Mouse (Mus musculus): ENCODE data around the gene Kcnk4. TPM values are rescaled to one million over a fixed set of nuclear protein-coding genes. Genes with fewer than 3 reads are reported as not detected.

Gene Kcnk4
- polyA plus RNA-seq, 2 experiments: 1.1 TPM

DNA sequence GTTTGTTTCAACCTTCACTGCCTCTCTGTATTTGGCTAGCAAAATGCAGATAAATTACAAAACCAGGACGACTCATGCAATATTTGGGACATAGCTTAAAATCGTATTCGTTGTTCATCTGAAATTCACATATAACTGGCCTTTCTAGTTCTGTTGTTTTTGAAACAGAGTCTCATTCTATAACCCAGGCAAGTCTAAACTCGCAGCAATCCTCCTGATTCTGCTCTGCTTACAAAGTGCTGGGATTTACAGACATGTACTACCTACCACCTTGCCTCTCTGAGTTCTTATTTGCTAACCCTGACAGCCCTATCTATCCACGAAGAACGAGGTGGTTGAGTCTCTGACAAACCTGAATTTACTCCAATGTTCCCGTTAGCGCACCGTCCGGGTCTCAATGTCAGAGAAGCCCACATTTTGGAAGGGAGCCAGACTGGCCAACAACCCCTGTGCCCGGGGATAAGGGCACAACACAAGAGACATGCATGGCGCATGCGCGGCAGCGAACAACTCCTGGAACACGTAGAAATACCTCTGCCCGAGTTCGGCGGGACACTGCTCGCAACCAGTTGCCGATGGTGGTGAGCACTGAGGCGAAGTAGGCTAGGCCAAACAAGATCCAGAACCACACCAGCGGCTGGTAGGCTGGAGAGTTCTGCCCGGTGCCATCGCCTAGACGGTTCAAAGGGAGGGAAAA is 7.6 kb downstream of the Kcnk4 start:
- no peak for TF ChIP-seq POLR2A (IDR thresholded peaks at IDR 0.05; ENCODE audit: borderline replicate concordance, extremely low read depth, insufficient read depth, insufficient read length)
- Histone ChIP-seq H3K4me3 (replicated peaks; ENCODE audit: low read length) (peak overlapping the region; percentile 22), H3K4me2 (replicated peaks; ENCODE audit: low read depth, low read length, severe bottlenecking) (peak overlapping the region; percentile 41), H3K4me1 (ENCODE audit: control insufficient read depth, insufficient read depth, low read length) (0 out of 2 replicates have a peak, but pooled peaks cover 7% of the 10 kb centered on the region), H3K9me3 (ENCODE audit: control insufficient read depth, low read length) (no peaks in the 10 kb centered on the region), H3K9ac (ENCODE audit: low read depth, low read length, severe bottlenecking) (0 out of 2 replicates have a peak overlapping the region, but pooled peaks have one; percentile 7), H3K27me3 (ENCODE audit: control insufficient read depth, insufficient read depth, low read length) (peaks cover 82% of the 10 kb centered on the region), H3K36me3 (ENCODE audit: control insufficient read depth, insufficient read depth, low read length) (no peaks in the 10 kb centered on the region), H3K27ac (replicated peaks; ENCODE audit: low read depth, low read length) (no peak overlapping the region)
- ATAC-seq (ENCODE audit: low FRiP score, low read depth) (no peak), DNase-seq (ENCODE audit: low spot score) (peak; percentile 49)
- 14% methylated on average over 26 of the region's 26 CpGs for WGBS

DNA sequence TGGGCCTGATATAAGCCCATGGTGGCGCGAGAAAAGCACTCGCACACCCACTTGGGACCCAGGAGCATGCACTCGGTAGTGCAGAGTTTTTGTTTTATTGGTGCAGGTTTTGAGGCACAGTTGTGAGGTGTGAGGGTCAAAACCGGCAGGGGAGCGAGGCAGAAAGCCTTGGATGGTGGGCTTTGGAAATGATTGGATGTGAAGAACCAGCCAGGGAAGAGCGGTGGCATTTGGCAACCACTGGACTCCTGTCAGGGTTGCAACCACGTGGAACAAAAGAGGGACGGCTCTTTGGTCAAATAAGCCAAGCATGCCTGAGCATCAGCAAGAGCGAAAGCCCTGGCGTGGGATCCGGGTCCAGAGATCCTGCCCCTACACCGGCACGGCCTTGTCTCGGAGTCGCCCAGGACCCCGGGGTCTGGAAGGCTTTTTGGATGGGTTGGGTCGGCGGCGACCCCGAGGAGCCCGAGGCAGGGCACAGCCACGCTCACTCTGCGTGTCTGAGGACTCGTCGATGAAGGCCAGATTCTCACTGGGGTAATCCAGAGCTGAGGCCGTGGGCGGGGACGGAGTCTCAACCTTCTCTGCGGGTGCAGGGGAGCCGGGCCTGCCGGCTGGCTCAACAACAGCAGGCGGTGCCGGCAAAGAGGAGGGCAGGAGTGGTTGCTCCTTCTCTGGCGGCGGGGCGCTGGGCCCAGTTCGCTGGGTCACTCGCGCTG is 8.5 kb downstream of the Kcnk4 start:
- H3K36me3 ChIP-seq (ENCODE audit: control insufficient read depth, insufficient read depth, low read length): no peaks in the 10 kb centered on the region
- peaks cover 11% of the 10 kb centered on the region; the same call in 1 of the 2 replicates for H3K4me1 ChIP-seq (ENCODE audit: control insufficient read depth, insufficient read depth, low read length)
- H3K9me3 ChIP-seq (ENCODE audit: control insufficient read depth, low read length): no peaks in the 10 kb centered on the region
- no peak for ATAC-seq (ENCODE audit: low FRiP score, low read depth)
- WGBS: 8% methylated on average over 38 of the region's 40 CpGs
- no peak for DNase-seq (ENCODE audit: low spot score)
- H3K4me3 ChIP-seq (replicated peaks; ENCODE audit: low read length): peak overlapping the region; percentile 22; the same call in 1 of the 2 replicates
- 0 out of 2 replicates have a peak overlapping the region, but pooled peaks have one; percentile 7 for H3K9ac ChIP-seq (ENCODE audit: low read depth, low read length, severe bottlenecking)
- peaks cover 74% of the 10 kb centered on the region for H3K27me3 ChIP-seq (ENCODE audit: control insufficient read depth, insufficient read depth, low read length)
- no peak for TF ChIP-seq POLR2A (IDR thresholded peaks at IDR 0.05; ENCODE audit: borderline replicate concordance, extremely low read depth, insufficient read depth, insufficient read length)
- H3K4me2 ChIP-seq (replicated peaks; ENCODE audit: low read depth, low read length, severe bottlenecking): peak overlapping the region; percentile 36; the same call in 1 of the 2 replicates
- no peak overlapping the region for H3K27ac ChIP-seq (replicated peaks; ENCODE audit: low read depth, low read length)

DNA sequence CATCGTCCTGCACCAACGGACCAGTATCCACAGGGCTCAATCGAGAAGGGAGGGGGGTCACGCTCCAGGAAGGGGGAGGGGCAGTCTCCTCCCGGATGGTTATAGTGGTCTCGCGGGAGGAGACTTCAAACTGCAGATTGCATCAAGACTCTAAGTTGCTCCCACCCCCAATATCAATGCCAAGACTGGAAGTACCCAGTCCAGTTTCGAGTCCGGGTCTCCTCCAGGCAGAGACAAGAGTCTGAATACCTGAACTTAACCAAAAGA is 9.1 kb downstream of the Kcnk4 start, which contains the start of gene Catsperz:
TSS of gene Catsperz (minus strand) at position 74 of the 267 bp plus-strand sequence.
- WGBS: 6% methylated on average over 9 of the region's 9 CpGs
- H3K4me3 ChIP-seq (replicated peaks; ENCODE audit: low read length): peak within 1 kb of the TSS; percentile 22
- ATAC-seq (ENCODE audit: low FRiP score, low read depth): no peak
- H3K4me2 ChIP-seq (replicated peaks; ENCODE audit: low read depth, low read length, severe bottlenecking): peak within 1 kb of the TSS; percentile 36
- H3K27me3 ChIP-seq (ENCODE audit: control insufficient read depth, insufficient read depth, low read length): peaks cover 69% of the 10 kb centered on the region
- H3K9ac ChIP-seq (ENCODE audit: low read depth, low read length, severe bottlenecking): 0 out of 2 replicates have a peak within 1 kb of the TSS, but pooled peaks have one; percentile 7
- TF ChIP-seq POLR2A (IDR thresholded peaks at IDR 0.05; ENCODE audit: borderline replicate concordance, extremely low read depth, insufficient read depth, insufficient read length): no peak
- H3K9me3 ChIP-seq (ENCODE audit: control insufficient read depth, low read length): no peaks in the 10 kb centered on the region
- no peak for DNase-seq (ENCODE audit: low spot score)
- no peaks in the 10 kb centered on the region for H3K36me3 ChIP-seq (ENCODE audit: control insufficient read depth, insufficient read depth, low read length)
- no peak within 1 kb of the TSS for H3K27ac ChIP-seq (replicated peaks; ENCODE audit: low read depth, low read length)
- H3K4me1 ChIP-seq (ENCODE audit: control insufficient read depth, insufficient read depth, low read length): peaks cover 16% of the 10 kb centered on the region; the same call in 1 of the 2 replicates

DNA sequence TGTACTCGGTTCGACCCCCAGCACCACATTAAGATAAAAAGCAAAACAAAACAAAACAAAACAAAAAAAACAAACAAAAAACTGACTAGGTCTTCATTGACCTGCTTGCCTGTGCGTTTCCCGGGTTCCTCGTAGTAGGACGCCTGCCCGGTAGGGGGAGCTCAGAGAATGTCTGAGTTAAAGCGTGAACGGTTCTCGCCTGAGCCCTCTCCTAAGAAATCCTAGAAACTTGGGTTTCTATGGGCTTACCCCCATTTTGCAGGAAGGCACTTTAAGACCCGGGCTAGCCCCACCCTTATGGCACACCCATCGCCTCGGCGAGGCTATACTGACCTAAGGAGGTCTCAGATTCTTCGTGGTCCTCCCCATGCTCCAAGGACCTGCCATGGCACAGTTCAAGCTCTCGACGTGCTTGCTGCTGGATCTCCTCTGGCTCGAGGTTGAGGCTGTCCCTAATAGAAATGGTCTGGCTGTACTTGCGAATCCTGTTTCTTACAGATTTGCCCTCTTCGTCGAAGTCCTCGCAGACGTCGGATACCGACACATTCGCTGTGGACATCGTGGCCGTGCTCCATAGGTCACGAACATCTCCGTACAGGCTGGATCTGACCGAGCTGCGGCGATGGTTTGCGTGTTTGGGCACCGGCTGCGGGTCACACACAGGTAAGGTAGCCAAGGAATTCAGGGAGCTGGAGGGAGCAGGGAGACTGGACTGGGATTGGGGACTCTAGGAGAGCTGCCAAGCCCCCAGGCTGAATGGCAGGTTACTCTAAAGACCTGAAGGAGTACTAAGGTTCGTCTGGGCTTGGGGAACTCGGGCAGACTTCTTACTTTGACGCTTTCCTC is 9.6 kb downstream of the Kcnk4 start:
- Histone ChIP-seq H3K4me3 (replicated peaks; ENCODE audit: low read length) (peak overlapping the region; percentile 22), H3K4me2 (replicated peaks; ENCODE audit: low read depth, low read length, severe bottlenecking) (peak overlapping the region; percentile 36), H3K36me3 (ENCODE audit: control insufficient read depth, insufficient read depth, low read length) (no peaks in the 10 kb centered on the region), H3K9ac (ENCODE audit: low read depth, low read length, severe bottlenecking) (no peak overlapping the region), H3K4me1 (ENCODE audit: control insufficient read depth, insufficient read depth, low read length) (peaks cover 17% of the 10 kb centered on the region; the same call in 1 of the 2 replicates), H3K27ac (replicated peaks; ENCODE audit: low read depth, low read length) (no peak overlapping the region), H3K9me3 (ENCODE audit: control insufficient read depth, low read length) (no peaks in the 10 kb centered on the region), H3K27me3 (ENCODE audit: control insufficient read depth, insufficient read depth, low read length) (peaks cover 66% of the 10 kb centered on the region)
- 4% methylated on average over 39 of the region's 39 CpGs for WGBS
- ATAC-seq (ENCODE audit: low FRiP score, low read depth) (no peak), DNase-seq (ENCODE audit: low spot score) (peak; percentile 80)
- TF ChIP-seq POLR2A (IDR thresholded peaks at IDR 0.05; ENCODE audit: borderline replicate concordance, extremely low read depth, insufficient read depth, insufficient read length): no peak

Measured in limb, embryonic 14.5 days (tissue).